Mouse (Mus musculus) thymus, postnatal 36 days (tissue): ENCODE measurements around the gene Dlk1.
"Not testable (repeated sequence)": the region's sequence is repeated elsewhere in the genome, so short reads cannot be mapped to it uniquely, and the experiment has no call there.

Experiments used
- DNase-seq, 2 experiments: peaks; one replicate each; pipeline ENCODE4 v3.0.0; 2022; ENCODE audit warnings: mixed read lengths in 2 of 2

Dlk1 gene

DNA sequence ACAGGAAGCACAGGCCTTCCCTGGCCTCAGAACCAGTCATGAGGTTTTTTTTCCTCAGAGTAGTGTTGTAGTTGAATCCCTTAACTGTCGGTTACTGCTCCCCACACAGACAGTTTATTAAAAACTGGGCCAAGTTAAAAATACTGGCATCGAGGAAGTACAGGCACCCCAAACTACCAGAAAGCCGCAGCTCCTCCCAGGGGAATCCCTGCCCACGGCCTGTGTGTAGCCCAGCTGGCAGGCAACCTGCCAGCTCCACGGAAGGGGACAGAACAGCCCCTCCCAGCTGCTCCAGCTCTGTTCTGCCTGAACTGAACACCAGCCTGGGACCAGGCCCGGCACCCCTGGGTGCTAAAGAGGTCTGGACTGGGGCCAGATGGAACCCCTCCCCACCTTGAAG is 11.3 kb upstream of the Dlk1 start:
- DNase-seq: no peak

DNA sequence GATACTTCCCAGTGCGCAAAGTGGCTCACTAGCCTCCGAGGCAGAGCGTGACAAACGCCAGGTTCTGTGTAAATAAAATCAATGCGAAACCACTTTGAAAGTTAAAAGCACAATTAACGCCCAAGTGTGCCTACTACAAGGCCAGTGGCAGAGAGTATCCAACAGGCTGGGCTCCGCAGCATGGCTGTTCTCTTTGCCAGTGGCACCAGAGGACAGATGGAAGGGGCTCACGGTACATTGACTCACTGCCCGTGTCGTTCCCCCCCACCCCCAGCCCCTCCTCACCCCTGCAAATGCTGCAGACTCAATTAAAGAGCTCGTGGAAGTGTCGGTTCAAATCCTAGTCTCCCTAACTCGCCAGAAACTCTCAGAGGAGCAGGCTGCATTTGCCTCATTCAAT is 10.5 kb upstream of the Dlk1 start:
- DNase-seq: no peak

DNA sequence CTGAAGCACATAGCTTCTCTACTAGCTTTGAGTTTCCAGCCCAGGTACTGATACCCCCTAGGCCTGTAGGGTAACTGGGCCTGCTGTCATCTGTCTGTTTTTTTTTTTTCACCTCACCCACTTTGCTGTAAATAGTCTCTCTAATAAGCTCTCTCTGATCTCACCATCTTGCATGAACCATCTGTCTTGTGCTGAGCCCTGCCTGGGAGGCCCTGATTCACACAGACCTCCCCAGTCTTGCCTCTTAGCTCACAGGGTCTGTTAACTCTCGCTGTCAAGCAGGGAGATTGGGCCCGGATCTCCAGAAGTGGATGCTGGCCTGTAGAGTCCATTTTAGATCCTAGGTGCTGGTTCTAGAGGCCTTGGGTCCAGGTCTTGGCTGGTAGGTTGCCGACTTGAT is 9.3 kb upstream of the Dlk1 start:
- DNase-seq: no peak

DNA sequence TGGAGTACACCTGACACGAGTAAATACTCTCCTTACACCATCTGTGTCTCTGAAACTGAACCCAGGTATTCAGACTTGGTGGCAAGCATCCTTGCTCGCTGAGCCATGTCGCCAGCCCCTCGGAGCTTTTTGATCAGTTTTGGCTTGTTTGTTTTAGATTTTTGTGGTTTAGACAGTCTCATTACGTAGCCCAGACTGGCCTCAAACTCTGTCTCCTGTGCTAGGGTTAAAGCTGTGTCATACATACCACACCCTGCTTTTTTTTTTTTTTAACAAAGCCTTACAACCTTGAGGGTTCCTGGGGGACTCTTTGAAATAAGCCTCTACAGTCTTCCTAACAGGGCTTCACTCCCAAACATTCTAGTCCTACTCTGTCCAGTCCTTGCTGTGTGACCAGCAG is 7.6 kb upstream of the Dlk1 start:
- no peak for DNase-seq

DNA sequence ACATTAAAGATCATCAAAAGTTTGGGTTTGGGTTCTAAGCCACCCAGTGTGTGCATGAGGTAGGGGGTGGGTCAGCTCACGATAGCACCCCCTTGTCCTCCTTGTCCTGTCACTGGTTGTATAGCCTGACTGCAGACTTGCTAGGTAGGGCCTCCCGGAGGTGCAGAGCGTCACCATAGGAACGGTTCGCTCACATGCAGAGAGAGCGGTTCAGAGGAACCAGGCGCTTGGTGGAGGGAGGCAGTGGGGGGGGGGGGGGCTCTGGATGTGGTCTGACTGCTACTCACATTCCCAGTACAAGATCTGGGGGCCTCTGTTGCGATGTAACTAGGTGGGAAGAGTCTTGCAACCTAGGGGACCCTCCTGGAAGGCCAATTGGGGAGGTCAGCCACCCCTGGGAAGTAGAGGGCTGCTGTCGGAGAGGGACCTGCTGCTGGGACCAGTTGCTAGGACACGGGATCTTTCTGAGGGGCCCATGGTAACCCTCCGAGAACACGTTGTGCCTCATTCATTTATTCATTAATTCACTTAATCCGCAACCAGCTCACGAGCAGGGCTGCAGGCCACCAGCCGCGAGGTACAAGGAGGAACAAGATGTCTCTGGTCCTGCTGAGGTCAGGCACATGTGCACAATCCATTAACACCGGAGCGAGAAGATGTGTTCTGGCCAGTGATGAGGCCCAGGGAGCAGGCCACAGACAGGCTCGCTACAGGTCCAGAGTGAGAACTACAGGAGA is 7.0 kb upstream of the Dlk1 start:
- DNase-seq: no peak

DNA sequence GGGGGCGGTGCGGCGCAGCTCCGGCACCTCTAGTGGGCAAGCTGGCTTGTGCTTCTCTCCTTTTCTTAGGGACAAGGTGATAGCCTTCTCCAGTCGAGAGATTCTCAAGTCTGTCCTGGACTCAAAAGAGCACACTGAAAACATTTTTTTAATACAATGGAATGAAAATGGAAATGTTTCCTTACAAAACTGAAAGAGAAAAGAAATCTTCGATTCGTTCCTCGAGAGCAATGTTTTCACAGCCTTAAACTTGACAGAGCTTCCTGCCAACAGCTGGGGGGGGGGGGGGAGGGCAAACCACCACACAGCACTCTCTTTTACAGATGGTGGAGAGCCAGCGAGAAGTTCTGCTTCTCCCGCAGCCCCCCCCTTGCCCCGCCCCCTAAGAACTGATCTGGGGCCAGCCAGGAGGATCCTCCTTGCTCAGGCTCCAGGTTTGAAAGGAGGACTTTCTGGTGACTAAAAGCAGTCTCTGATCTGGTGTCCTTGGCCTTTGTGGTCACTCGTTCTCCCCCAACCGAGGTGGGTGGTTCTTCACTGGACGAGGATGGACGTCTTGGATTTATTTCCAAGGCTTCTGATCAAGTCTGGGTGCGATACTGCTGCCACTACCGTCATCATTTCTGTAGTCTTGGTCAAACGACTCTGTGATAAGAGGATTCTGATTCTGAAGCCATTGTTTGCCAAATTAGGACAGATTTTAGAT is 6.2 kb upstream of the Dlk1 start:
- no peak for DNase-seq

DNA sequence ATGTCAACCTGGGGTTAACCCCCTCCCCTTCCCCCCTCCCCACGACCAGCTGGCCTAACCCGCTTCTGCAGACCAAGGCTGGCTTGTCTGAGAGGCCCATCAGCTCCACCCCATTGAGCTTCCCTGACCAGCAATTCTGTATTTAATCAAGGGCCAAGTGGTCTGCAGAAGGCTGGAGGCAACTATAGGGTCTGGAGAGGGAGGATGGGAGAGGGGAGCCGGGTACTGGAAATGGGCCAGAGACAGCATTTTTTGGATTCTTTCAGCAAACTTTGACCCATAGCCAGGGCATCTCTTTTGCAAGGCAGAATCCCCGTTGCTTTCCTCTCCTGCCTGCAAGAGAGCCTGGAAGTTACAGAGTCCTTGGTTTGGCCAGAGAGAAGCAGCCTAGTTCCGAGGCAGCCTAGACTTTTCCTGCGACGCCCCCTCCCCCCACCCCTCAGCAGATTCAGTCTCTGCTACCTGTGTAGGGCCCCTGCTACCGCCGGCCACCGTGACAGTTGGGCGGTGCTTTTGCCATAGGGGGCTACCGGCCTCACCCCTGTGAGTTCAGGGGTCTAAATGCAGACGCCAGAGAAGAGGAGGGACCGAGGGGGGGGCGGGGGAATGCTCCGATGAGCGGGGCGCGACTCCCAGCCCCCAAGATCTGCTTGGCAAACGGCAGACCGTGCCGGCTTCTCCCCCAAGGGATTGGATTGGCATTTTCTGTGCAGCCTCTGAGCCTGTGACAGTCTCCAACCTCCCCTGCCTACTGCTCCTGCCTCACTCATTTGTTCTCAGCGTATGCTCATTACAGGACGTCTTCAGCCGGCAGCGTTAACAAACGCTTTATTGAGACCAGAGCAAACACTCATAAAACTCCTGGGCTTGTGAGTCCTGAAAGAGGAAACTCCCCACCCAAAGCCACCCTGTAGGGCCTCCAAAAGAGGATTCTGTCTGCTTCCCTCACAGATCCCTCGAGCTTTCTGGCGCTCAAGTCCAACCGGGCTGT is 2.9 kb upstream of the Dlk1 start:
- no peak for DNase-seq

DNA sequence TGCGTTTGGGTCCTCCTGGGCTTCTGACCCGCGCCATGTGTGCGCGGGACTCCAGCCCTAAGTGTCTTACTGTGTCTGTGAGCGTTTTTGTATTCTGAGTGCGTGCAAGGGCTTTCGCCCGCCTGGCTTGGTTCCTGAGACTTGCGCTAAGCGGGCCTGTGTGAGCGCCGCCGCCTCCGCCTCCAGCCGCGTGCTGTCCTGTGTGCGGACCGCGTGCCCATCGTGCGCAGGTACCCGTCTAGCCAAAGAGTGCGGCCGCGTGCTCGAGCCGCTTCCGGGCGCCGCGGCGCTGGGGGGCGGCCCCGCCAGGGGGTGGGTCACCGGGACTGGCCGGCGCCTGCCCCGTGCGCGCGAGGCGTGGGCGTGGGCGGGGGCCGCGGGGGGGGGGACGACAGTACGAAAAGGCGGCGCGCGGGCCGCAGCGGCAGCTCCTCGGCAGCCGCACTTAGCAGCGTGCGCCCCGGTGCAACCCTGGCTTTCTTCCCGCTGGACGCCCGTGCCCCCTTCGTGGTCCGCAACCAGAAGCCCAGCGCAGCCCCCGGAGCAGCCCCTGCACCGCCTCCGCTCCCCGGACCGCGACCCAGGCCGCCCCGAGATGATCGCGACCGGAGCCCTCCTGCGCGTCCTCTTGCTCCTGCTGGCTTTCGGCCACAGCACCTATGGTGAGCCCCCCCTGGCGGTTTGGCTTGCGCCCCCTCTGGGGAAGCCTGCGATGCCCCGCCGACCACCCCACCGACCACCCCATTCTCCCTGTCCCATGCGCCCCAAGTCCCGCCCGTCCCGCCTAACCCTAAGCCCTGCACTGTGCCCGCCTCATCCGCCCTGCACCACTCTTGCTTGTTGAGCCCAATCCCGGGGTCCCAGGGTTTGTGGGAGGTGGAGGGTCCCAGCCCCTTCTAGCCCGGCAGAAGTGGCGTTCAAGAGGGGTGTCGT is 708 bp downstream of the Dlk1 start:
- no peak for DNase-seq

DNA sequence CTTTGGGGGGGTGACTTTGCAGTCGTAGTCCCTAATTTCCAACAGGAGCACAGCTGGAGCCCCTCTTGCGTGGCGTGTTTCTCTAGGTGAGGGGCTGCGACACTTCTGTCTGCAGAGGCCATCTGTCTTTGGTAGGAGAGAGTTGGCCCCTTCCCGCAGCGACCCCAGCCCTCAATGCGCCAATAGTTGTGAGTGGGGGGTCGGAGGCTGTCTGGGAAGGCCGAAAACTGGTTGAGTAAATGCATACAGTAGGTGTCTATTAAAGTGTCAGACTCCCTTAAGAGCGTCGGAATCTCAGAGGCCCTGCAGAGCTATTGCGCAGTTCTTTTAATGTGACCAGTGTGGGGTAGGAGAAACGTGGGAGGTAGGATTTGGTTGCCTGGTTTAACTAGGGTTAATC is 1.5 kb downstream of the Dlk1 start:
- DNase-seq: no peak

DNA sequence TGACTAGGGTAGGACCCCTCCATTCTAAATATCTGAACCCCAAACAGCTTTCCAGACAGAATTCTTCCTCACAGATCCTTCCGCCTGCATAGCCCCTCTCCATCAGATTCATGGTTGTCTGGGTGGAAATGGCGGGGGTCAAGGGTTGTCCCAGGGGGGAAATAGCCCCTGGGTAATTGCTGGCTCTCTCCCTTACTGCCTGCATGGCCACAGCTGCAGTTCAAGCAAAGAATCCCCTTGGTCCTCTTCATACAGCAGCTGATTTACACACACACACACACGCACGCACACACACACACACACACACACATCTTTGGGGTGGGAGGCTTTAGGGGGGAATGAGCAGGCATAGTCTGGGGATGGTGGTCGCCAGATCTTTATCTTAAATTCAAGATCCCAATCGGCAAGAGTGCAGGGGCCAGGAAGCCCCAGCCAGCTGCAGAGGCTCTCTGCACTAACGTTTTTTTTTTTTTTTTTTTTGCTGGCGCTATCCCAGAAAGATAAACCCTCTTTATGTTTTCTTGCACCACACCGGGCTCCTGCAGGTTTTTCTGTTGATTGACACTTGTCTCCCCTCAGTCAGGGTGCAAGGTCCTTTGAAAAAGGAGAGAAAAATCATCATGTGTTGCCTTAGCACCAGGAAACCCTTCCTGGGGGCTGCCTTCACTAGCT is 4.0 kb downstream of the Dlk1 start:
- DNase-seq: no peak

DNA sequence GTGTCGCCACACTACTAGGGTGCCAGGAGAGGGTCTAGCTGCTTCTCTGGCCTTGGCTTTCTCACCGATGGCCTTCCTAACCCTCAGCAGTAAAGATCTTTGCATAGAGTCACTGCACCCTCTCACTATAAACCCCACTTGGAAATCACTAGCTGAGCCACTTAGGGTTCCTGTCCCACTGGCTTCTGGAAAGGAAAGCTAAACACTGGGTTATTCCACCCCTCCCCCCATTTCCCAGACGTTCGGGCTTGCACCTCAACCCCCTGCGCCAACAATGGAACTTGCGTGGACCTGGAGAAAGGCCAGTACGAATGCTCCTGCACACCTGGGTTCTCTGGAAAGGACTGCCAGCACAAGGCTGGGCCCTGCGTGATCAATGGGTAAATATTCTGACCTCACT is 5.2 kb downstream of the Dlk1 start:
- no peak for DNase-seq

DNA sequence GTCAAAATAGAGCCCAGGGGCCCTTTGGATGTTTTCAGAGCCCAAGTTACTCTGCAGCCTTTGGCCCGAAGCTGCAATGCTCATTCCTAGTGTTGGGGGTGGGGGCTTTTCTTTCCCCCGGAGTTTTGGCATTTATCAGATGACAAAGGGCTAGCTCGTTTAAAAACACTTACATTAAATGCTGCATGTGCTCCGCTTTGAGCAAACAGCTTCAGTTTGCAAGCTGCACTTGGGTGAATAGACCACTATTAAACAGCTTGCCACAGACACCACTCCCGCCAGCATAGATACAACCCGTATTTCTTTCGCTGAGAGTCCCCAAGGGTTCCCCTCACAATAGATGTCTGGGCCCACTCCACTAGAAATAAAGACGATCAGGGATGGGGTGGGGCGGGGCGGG is 6.3 kb downstream of the Dlk1 start:
- DNase-seq: no peak

DNA sequence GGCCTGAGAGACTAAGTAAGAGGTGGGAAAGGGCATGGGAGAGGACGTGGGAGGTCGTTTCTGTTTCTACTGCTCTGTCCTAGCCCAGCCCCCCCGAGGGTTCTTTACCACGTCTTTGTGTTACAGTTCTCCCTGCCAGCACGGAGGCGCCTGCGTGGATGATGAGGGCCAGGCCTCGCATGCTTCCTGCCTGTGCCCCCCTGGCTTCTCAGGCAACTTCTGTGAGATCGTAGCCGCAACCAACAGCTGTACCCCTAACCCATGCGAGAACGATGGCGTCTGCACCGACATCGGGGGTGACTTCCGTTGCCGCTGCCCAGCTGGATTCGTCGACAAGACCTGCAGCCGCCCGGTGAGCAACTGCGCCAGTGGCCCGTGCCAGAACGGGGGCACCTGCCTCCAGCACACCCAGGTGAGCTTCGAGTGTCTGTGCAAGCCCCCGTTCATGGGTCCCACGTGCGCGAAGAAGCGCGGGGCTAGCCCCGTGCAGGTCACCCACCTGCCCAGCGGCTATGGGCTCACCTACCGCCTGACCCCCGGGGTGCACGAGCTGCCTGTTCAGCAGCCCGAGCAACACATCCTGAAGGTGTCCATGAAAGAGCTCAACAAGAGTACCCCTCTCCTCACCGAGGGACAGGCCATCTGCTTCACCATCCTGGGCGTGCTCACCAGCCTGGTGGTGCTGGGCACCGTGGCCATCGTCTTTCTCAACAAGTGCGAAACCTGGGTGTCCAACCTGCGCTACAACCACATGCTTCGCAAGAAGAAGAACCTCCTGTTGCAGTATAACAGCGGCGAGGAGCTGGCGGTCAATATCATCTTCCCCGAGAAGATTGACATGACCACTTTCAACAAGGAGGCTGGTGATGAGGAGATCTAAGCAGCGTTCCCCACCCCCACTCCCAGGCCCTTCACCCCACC is 7.1 kb downstream of the Dlk1 start:
- peak; percentile 42 to 55 for DNase-seq

DNA sequence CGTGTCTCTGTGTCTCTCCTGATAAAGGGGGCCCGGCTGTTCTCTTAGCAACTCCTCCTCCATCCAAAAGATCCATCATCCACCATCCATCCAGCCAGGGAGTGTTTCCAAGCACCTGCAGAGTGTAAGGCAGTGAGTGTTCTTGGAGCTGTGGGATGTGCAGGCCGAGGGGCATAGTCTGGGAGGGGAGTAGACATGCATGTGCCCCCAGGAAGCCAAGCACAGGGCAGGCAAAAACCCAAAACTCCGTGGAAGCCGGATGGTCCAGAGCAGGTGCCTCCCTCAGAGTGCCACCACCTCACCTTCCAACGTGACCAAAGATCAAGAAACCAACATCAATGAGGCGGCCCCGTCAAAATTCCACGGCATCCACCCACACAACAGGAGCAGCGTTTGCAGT is 10.0 kb downstream of the Dlk1 start:
- no peak for DNase-seq

DNA sequence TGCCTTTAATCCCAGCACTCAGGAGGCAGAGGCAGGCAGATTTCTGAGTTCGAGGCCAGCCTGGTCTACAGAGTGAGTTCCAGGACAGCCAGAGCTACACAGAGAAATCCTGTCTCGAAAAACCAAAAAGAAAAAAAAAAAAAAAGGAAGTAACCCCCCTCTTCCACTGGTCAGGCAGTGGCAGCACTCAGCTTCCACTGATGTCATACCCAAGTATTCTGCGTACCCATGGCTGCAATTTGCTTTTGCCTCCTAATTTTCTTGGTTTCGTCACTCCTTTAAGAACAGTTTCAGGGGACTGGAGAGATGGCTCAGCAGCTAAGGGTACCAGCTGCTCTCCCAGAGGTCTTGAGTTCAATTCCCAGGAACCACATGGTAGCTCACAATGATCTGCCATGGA is 14.8 kb downstream of the Dlk1 start:
- not testable (repeated sequence) for DNase-seq

DNA sequence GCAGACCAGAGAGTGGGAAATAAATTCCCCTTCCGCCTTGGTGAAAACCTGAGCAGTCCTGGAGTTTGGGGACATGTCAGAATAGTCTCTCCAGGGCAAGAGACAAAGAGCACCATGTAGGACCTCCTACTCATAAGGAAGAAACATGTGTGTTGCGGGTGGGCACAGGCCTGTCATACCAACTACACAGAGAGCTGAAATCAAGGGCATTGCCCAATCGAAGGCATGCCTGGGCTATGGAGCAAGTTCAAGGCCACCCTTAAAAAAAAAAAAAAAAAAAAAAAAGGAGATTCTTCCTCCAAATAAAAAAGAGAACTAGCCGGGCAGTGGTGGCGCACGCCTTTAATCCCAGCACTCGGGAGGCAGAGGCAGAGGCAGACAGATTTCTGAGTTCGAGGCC is 17.2 kb downstream of the Dlk1 start:
- DNase-seq: no peak

DNA sequence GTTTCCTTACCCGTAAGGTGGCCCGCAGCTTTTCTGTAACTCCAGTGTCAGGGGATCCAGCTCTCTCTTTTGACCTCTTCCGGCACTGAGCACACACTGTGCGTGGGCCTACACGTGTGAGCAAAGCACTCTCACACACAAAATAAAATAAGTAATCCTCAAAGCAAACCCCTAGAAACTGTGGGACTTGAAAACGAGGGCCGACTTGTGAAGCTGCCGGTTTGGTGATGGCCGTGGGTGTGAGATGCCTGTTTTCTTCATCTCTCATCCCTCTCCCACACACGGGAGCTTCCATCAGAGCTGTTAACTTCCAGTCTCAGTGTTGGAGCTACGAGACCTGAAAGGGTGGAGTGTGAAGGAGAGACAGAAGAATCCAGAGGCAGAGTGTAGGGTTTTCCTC is 20.0 kb downstream of the Dlk1 start:
- DNase-seq: no peak

DNA sequence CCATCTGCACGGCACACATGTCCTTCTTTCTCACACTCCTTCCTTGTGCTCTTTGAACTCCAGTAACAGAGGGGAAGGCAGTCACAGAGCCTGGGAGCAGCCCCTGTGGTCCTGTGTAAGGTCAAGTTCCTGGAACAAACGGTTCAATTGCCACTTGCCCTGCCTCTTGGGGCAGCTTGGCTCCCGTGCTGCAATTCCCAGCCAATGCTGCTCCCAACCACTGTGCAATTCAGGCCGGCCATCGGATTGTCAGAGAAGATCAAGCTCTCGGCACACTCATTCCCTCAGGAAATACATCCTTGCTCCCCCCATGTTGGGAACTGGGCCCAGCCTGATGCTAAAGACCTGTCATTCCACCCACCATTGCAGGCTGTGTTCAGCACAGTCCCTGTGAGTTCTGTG is 21.0 kb downstream of the Dlk1 start:
- no peak for DNase-seq

DNA sequence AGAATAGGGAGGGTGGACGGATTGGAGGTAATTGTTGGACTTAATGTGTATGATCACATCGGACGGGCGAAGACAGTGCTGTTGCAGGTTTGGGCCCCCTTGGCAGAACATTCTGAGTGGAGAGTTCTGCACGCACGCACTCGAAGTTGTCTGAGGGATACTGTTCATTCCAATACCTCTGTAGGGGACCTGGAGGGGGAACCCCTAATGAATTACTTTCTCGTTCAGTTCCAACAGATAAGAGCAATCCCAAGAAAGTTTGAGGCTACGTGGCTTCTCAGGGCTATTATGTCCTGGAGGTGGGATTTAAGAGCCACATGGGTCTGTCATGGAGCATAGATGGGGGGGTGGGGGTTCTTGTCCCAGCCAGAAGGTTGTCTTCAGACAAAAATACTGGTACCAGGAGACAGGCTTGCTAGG is 21.6 kb downstream of the Dlk1 start:
- DNase-seq: no peak

DNA sequence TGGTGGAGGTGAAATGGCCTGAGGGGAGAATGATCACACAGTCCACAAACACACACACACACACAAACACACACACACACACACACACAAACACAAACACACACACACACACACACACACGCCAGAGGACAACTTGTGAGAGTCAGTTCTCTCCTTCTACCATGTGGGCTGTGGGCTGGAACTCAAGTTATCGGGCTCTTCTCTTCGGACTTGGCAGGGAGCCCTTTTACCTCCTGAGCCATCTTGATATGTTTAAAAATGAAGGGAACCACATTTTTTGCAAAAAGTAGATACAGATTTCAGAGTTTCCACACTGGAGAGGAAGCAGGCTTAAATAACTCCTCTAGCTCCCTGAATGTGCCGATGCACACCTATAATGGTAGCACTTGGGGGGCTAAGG is 22.9 kb downstream of the Dlk1 start:
- DNase-seq: no peak

DNA sequence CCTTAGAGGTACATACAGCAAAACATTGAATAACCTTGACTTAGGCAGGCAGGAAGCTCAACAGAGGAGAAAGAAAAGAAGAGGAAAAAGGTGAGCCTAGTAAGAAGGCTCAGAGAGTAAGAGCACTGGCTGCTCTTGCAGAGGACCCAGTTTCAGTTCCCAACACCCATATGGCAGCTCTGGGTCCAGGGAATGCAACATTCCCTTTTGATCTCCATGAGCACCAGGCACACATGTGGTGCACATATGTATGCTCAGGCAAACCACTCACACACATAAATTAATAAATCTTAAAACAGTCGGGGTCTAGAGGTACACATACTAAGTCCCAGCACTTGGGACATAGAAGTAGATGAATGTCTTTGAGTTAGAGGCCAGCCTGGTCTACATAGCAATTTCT is 33.9 kb downstream of the Dlk1 start:
- not testable (repeated sequence) for DNase-seq
